Mouse (Mus musculus) frontal cortex, adult 2 months (tissue): ENCODE results near the gene Ip6k2. TPM values are rescaled to one million over a fixed set of nuclear protein-coding genes. Genes with fewer than 3 reads are reported as not detected.

Experiments used
- DNase-seq, 2 experiments: peaks; one replicate each; pipeline ENCODE4 v3.0.0; 2022; ENCODE audit warnings: low spot score in 1 of 2; ENCODE audit errors: extremely low spot score in 1 of 2
- polyA plus RNA-seq: library from polyadenylated mRNA; depleted of rRNA; stranded (reverse); fragments of >200 nt; gene quantifications from 2 replicates; pipeline ENCODE4 v1.2.3, GENCODE M21; 2012

Ip6k2 gene
- polyA plus RNA-seq, 1 experiment, result 217 TPM

GRCm38 (mm10) chr9:108781891-108782290 lies 1.7 kb upstream of the Ip6k2 start:
- DNase-seq, result no peak

GRCm38 (mm10) chr9:108782836-108783547 lies 604 bp upstream of the Ip6k2 start:
- DNase-seq, result no peak

GRCm38 (mm10) chr9:108785416-108785815 lies 1.8 kb downstream of the Ip6k2 start:
- no peak for DNase-seq

GRCm38 (mm10) chr9:108786494-108786893 lies 2.9 kb downstream of the Ip6k2 start:
- DNase-seq, result no peak

GRCm38 (mm10) chr9:108787080-108787479 lies 3.5 kb downstream of the Ip6k2 start:
- no peak for DNase-seq

- DNase-seq, result no peak
Measured at GRCm38 (mm10) chr9:108788713-108789112, 5.1 kb downstream of the Ip6k2 start.

- no peak for DNase-seq
Measured at GRCm38 (mm10) chr9:108792307-108792706, 8.7 kb downstream of the Ip6k2 start.

GRCm38 (mm10) chr9:108792730-108793129 lies 9.1 kb downstream of the Ip6k2 start:
- no peak for DNase-seq

- no peak for DNase-seq
Measured at GRCm38 (mm10) chr9:108795281-108795680, 11.7 kb downstream of the Ip6k2 start.

GRCm38 (mm10) chr9:108795762-108796161 lies 12.2 kb downstream of the Ip6k2 start:
- DNase-seq, result peak in 1 of 2 experiments; percentile 39

- DNase-seq, result peak; percentile 49 to 66
Measured at GRCm38 (mm10) chr9:108796351-108796981, 12.9 kb downstream of the Ip6k2 start.

- no peak for DNase-seq
Measured at GRCm38 (mm10) chr9:108797477-108797876, 13.9 kb downstream of the Ip6k2 start.

GRCm38 (mm10) chr9:108798508-108799075 lies 15.0 kb downstream of the Ip6k2 start:
- DNase-seq, result no peak

GRCm38 (mm10) chr9:108799564-108799963 lies 16.0 kb downstream of the Ip6k2 start:
- no peak for DNase-seq

GRCm38 (mm10) chr9:108805768-108806167 lies 22.2 kb downstream of the Ip6k2 start:
- DNase-seq, result no peak

- no peak for DNase-seq
Measured at GRCm38 (mm10) chr9:108806379-108806778, 22.8 kb downstream of the Ip6k2 start.

- DNase-seq, result no peak
Measured at GRCm38 (mm10) chr9:108806831-108807230, 23.2 kb downstream of the Ip6k2 start.

- no peak for DNase-seq
Measured at GRCm38 (mm10) chr9:108807674-108808073, 24.1 kb downstream of the Ip6k2 start.

- DNase-seq, result peak; percentile 71 to 96
Measured at GRCm38 (mm10) chr9:108808163-108808665, 24.6 kb downstream of the Ip6k2 start, which contains the start of gene Nckipsd. Nckipsd (plus strand) TSS chr9:108808368.

GRCm38 (mm10) chr9:108809188-108809587 lies 25.6 kb downstream of the Ip6k2 start:
- no peak for DNase-seq

GRCm38 (mm10) chr9:108809723-108810122 lies 26.1 kb downstream of the Ip6k2 start:
- DNase-seq, result no peak

- DNase-seq, result no peak
Measured at GRCm38 (mm10) chr9:108810516-108810915, 26.9 kb downstream of the Ip6k2 start.
